Mouse (Mus musculus) megakaryocyte, embryonic 14.5 days (primary cell): ENCODE measurements around the gene 4932438H23Rik.

Source experiments
- FLI1 ChIP-seq: IDR thresholded peaks from 2 replicates; pipeline ENCODE4 v1.6.1; 2012; ENCODE audit warnings: low read length, inconsistent platforms, mixed read lengths
- GATA1 ChIP-seq: IDR thresholded peaks from 3 replicates; pipeline ENCODE4 v1.6.1; 2012; ENCODE audit warnings: mixed read lengths, low read length, inconsistent platforms, borderline replicate concordance

DNA sequence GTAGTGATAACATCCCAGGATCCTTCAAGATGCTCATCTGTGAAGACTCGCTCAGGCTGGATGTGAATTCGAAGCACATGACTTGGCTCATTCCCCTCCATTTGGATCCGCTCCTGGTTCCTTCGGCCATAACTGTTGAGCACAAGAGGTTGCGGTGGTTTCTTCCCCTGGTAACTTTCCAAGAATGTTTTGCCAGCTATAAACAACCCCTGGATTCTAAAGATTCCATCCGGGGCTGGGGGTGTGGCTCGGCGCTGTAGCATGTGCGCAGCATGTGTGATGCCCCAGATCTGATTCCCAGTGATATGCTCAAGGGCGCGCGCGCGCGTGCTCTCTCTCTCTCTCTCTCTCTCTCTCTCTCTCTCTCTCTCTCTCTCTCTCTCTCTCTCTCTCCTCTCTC is 35.0 kb upstream of the 4932438H23Rik start:
- no peak for TF ChIP-seq GATA1
- no peak for TF ChIP-seq FLI1
